In the genomic region with DNA sequence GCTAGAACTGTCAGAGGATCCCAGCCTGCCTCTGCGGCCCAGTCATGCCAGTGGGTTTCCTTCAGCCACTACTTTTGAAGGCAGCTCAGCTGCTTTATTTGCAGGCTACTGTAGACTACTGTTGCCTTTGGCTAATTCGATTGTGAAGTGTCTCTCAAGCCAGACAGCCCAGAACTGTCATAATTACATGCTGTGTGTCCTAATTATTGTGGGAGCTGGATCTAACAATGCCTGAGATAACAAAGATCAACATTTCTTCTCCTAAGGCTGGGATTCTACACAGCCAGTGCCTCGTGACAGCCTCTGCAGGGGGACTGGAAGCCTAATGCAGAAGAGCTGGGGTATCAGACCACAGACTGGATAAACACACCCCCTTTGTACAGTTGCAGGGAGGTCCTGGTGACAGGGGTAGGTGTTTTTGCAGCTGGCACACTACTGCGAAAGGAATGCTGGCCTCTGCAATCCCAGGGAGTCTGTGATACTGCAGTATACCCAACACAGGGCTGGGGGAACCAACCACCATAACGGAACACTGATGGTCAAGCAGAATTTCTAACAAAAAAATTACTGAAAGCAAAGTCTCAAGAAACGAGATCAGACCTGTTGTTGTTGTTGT, we compare ENCODE assay signal across 16 mouse cellular contexts.
DNase-seq lines count a peak whose midpoint lies in the region; ATAC-seq and TF ChIP-seq lines count a peak whose summit lies in the region.
"Had no signal": no experiment of that assay in that cellular context is flagged by ENCODE, and none has a peak within 500 bp of the region (broad histone marks: within the 10 kb centered on the region; RNA-seq: fewer than 3 reads in every experiment).

No protein-coding gene starts in this region.

- no peak overlapping the region for H3K4me3 ChIP-seq in forebrain, embryonic 13.5 days
- H3K4me3 ChIP-seq in forebrain, embryonic 10.5 days: no peak overlapping the region
- no peak overlapping the region for H3K4me3 ChIP-seq in hindbrain, embryonic 10.5 days
- no peak overlapping the region for H3K4me3 ChIP-seq in hindbrain, postnatal 0 days (ENCODE audit: low read length)
- no peak overlapping the region for H3K4me3 ChIP-seq in midbrain, embryonic 11.5 days (ENCODE audit: low read depth, low read length)
- H3K4me3 ChIP-seq in midbrain, embryonic 14.5 days (replicated peaks; ENCODE audit: low read depth, low read length): no peak overlapping the region
- H3K4me3 ChIP-seq in midbrain, embryonic 15.5 days: no peak overlapping the region
- H3K4me3 ChIP-seq: midbrain, embryonic 12.5 days had no signal

- H3K9ac ChIP-seq in forebrain, embryonic 13.5 days: no peak overlapping the region
- no peak overlapping the region for H3K9ac ChIP-seq in hindbrain, postnatal 0 days (replicated peaks; ENCODE audit: low read length)
- no peak overlapping the region for H3K9ac ChIP-seq in midbrain, embryonic 11.5 days (ENCODE audit: low read length)
- H3K9ac ChIP-seq in midbrain, embryonic 14.5 days (replicated peaks; ENCODE audit: low read length): no peak overlapping the region
- H3K9ac ChIP-seq in midbrain, embryonic 15.5 days: no peak overlapping the region
- H3K9ac ChIP-seq: midbrain, embryonic 12.5 days had no signal

- no peak for TF ChIP-seq CTCF in hindbrain, postnatal 0 days (IDR thresholded peaks at IDR 0.05; ENCODE audit: low read depth)

- H3K4me1 ChIP-seq in forebrain, embryonic 13.5 days: peaks cover 11% of the 10 kb centered on the region; the same call in 1 of the 2 replicates
- peaks cover 20% of the 10 kb centered on the region for H3K4me1 ChIP-seq in forebrain, embryonic 10.5 days
- peaks cover 33% of the 10 kb centered on the region for H3K4me1 ChIP-seq in hindbrain, embryonic 10.5 days (replicated peaks)
- H3K4me1 ChIP-seq in hindbrain, postnatal 0 days (ENCODE audit: insufficient read depth, low read length): no peaks in the 10 kb centered on the region
- H3K4me1 ChIP-seq in midbrain, embryonic 11.5 days (ENCODE audit: control insufficient read depth, insufficient read depth, low read length): peaks cover 5% of the 10 kb centered on the region; the same call in 1 of the 2 replicates
- H3K4me1 ChIP-seq in midbrain, embryonic 14.5 days (ENCODE audit: control insufficient read depth, insufficient read depth, low read length): no peaks in the 10 kb centered on the region
- peaks cover 4% of the 10 kb centered on the region; the same call in 1 of the 2 replicates for H3K4me1 ChIP-seq in midbrain, embryonic 15.5 days

- H3K9me3 ChIP-seq in forebrain, embryonic 13.5 days (replicated peaks): no peaks in the 10 kb centered on the region
- H3K9me3 ChIP-seq in forebrain, embryonic 10.5 days: no peaks in the 10 kb centered on the region
- H3K9me3 ChIP-seq in hindbrain, embryonic 10.5 days: no peaks in the 10 kb centered on the region
- no peaks in the 10 kb centered on the region for H3K9me3 ChIP-seq in hindbrain, postnatal 0 days (ENCODE audit: low read length)
- no peaks in the 10 kb centered on the region for H3K9me3 ChIP-seq in midbrain, embryonic 11.5 days (ENCODE audit: control insufficient read depth, low read length)
- no peaks in the 10 kb centered on the region for H3K9me3 ChIP-seq in midbrain, embryonic 14.5 days (ENCODE audit: control insufficient read depth, low read length)
- H3K9me3 ChIP-seq in midbrain, embryonic 15.5 days: no peaks in the 10 kb centered on the region
- H3K9me3 ChIP-seq: midbrain, embryonic 12.5 days had no signal

- peak; percentile 47; the same call in 1 of the 2 replicates for ATAC-seq in forebrain, embryonic 13.5 days
- no peak for ATAC-seq in hindbrain, postnatal 0 days
- no peak for ATAC-seq in midbrain, embryonic 11.5 days (ENCODE audit: low FRiP score)
- ATAC-seq in midbrain, embryonic 14.5 days (ENCODE audit: low FRiP score, low TSS enrichment): no peak
- ATAC-seq in midbrain, embryonic 15.5 days (replicated peaks): 0 out of 2 replicates have a peak, but pooled peaks have one; percentile 19

- intact Hi-C loops in left cerebral cortex, postnatal 4 days (cut with DNase I): no loop called here

- WGBS in forebrain, embryonic 13.5 days: 74% methylated on average over 6 of the region's 6 CpGs
- 74% methylated on average over 6 of the region's 6 CpGs for WGBS in forebrain, embryonic 10.5 days
- 63% methylated on average over 6 of the region's 6 CpGs for WGBS in hindbrain, embryonic 10.5 days
- WGBS in hindbrain, postnatal 0 days: 61% methylated on average over 6 of the region's 6 CpGs
- 75% methylated on average over 6 of the region's 6 CpGs for WGBS in midbrain, embryonic 11.5 days
- WGBS in midbrain, embryonic 14.5 days: 71% methylated on average over 6 of the region's 6 CpGs
- 71% methylated on average over 6 of the region's 6 CpGs for WGBS in midbrain, embryonic 15.5 days

- no peak for DNase-seq in forebrain, embryonic 10.5 days (ENCODE audit: extremely low spot score, low spot score)
- DNase-seq in hindbrain, embryonic 10.5 days (ENCODE audit: low spot score): peak; percentile 23
- no peak for DNase-seq in hindbrain, postnatal 0 days (ENCODE audit: low spot score)
- DNase-seq in midbrain, embryonic 11.5 days (ENCODE audit: low spot score, missing footprints): peak; percentile 62
- no peak for DNase-seq in midbrain, embryonic 14.5 days
- DNase-seq in left cerebral cortex, postnatal 4 days: no peak
- DNase-seq: adrenal gland, postnatal 14 days; cerebellum, postnatal 14 days; heart, postnatal 4 days; kidney, adult 8-10 months; lung, postnatal 10 days; thymus, adult 18-20 months had no signal

- H3K36me3 ChIP-seq in forebrain, embryonic 13.5 days (ENCODE audit: poor library complexity, severe bottlenecking): no peaks in the 10 kb centered on the region
- peaks cover 18% of the 10 kb centered on the region for H3K36me3 ChIP-seq in forebrain, embryonic 10.5 days (replicated peaks)
- peaks cover 14% of the 10 kb centered on the region for H3K36me3 ChIP-seq in hindbrain, embryonic 10.5 days
- H3K36me3 ChIP-seq in hindbrain, postnatal 0 days (ENCODE audit: insufficient read depth, low read length): no peaks in the 10 kb centered on the region
- H3K36me3 ChIP-seq in midbrain, embryonic 11.5 days (ENCODE audit: control insufficient read depth, insufficient read depth, low read length): no peaks in the 10 kb centered on the region
- H3K36me3 ChIP-seq in midbrain, embryonic 14.5 days (ENCODE audit: control insufficient read depth, insufficient read depth, low read length): no peaks in the 10 kb centered on the region
- H3K36me3 ChIP-seq in midbrain, embryonic 15.5 days (replicated peaks): no peaks in the 10 kb centered on the region

- H3K27ac ChIP-seq in forebrain, embryonic 13.5 days: no peak overlapping the region
- no peak overlapping the region for H3K27ac ChIP-seq in forebrain, embryonic 10.5 days
- H3K27ac ChIP-seq in hindbrain, embryonic 10.5 days: no peak overlapping the region
- no peak overlapping the region for H3K27ac ChIP-seq in hindbrain, postnatal 0 days
- H3K27ac ChIP-seq in midbrain, embryonic 11.5 days (ENCODE audit: low read depth, low read length): no peak overlapping the region
- no peak overlapping the region for H3K27ac ChIP-seq in midbrain, embryonic 14.5 days (replicated peaks; ENCODE audit: low read depth, low read length)
- H3K27ac ChIP-seq in midbrain, embryonic 15.5 days: no peak overlapping the region
- H3K27ac ChIP-seq: midbrain, embryonic 12.5 days had no signal

- no peaks in the 10 kb centered on the region for H3K27me3 ChIP-seq in forebrain, embryonic 13.5 days
- no peaks in the 10 kb centered on the region for H3K27me3 ChIP-seq in forebrain, embryonic 10.5 days (ENCODE audit: poor library complexity, severe bottlenecking)
- no peaks in the 10 kb centered on the region for H3K27me3 ChIP-seq in hindbrain, embryonic 10.5 days (ENCODE audit: insufficient read depth, poor library complexity, severe bottlenecking)
- no peaks in the 10 kb centered on the region for H3K27me3 ChIP-seq in hindbrain, postnatal 0 days (ENCODE audit: insufficient read depth, low read length)
- H3K27me3 ChIP-seq in midbrain, embryonic 11.5 days (ENCODE audit: control insufficient read depth, insufficient read depth, low read length): no peaks in the 10 kb centered on the region
- H3K27me3 ChIP-seq in midbrain, embryonic 14.5 days (ENCODE audit: control insufficient read depth, insufficient read depth, low read length): no peaks in the 10 kb centered on the region
- H3K27me3 ChIP-seq in midbrain, embryonic 15.5 days (replicated peaks): no peaks in the 10 kb centered on the region
- H3K27me3 ChIP-seq: midbrain, embryonic 12.5 days had no signal

- H3K4me2 ChIP-seq in forebrain, embryonic 13.5 days: no peak overlapping the region
- H3K4me2 ChIP-seq in hindbrain, postnatal 0 days (ENCODE audit: low read depth, low read length): no peak overlapping the region
- H3K4me2 ChIP-seq in midbrain, embryonic 11.5 days: no peak overlapping the region
- no peak overlapping the region for H3K4me2 ChIP-seq in midbrain, embryonic 14.5 days (ENCODE audit: low read length)
- no peak overlapping the region for H3K4me2 ChIP-seq in midbrain, embryonic 15.5 days
- H3K4me2 ChIP-seq: liver, embryonic 11.5 days; midbrain, embryonic 12.5 days had no signal

Comparison
In these comparisons a context has a peak if more than half of its experiments do, and no peak if none do; other contexts are left out.
1. ATAC-seq: peak in forebrain, embryonic 13.5 days (single experiment) and midbrain, embryonic 15.5 days (single experiment); none in hindbrain, postnatal 0 days (single experiment), midbrain, embryonic 11.5 days (single experiment) and midbrain, embryonic 14.5 days (single experiment).
2. DNase-seq: peak in hindbrain, embryonic 10.5 days (single experiment) and midbrain, embryonic 11.5 days (single experiment); none in forebrain, embryonic 10.5 days (single experiment), hindbrain, postnatal 0 days (single experiment), midbrain, embryonic 14.5 days (single experiment) and left cerebral cortex, postnatal 4 days (single experiment).